Mouse (Mus musculus): ENCODE results near the gene Sugct. TPM values are rescaled to one million over a fixed set of nuclear protein-coding genes. Genes with fewer than 3 reads are reported as not detected.
"Not testable (repeated sequence)": the region's sequence is repeated elsewhere in the genome, so short reads cannot be mapped to it uniquely, and the experiment has no call there.

The Sugct gene
- polyA plus RNA-seq, 2 experiments: 2.4 to 3.6 TPM

- no peaks in the 10 kb centered on the region for H3K4me1 ChIP-seq (ENCODE audit: control insufficient read depth, insufficient read depth, low read length)
- no peak overlapping the region for H3K4me3 ChIP-seq (replicated peaks; ENCODE audit: low read length)
- no peak for DNase-seq (ENCODE audit: low spot score)
- no peaks in the 10 kb centered on the region for H3K9me3 ChIP-seq (ENCODE audit: control insufficient read depth, low read length)
- 88% methylated on average over 3 of the region's 3 CpGs for WGBS
- no peak overlapping the region for H3K4me2 ChIP-seq (replicated peaks; ENCODE audit: low read depth, low read length, severe bottlenecking)
- no peak for TF ChIP-seq POLR2A (IDR thresholded peaks at IDR 0.05; ENCODE audit: borderline replicate concordance, extremely low read depth, insufficient read depth, insufficient read length)
- H3K9ac ChIP-seq (ENCODE audit: low read depth, low read length, severe bottlenecking): no peak overlapping the region
- no peaks in the 10 kb centered on the region for H3K27me3 ChIP-seq (ENCODE audit: control insufficient read depth, insufficient read depth, low read length)
- no peak for ATAC-seq (ENCODE audit: low FRiP score, low read depth)
- no peak overlapping the region for H3K27ac ChIP-seq (replicated peaks; ENCODE audit: low read depth, low read length)
- H3K36me3 ChIP-seq (ENCODE audit: control insufficient read depth, insufficient read depth, low read length): no peaks in the 10 kb centered on the region
Measured at GRCm38 (mm10) chr13:16838409-16838808, 856.9 kb downstream of the Sugct start.

- no peak overlapping the region for H3K27ac ChIP-seq (replicated peaks; ENCODE audit: low read depth, low read length)
- WGBS: 47% methylated on average over 2 of the region's 2 CpGs
- no peak overlapping the region for H3K4me3 ChIP-seq (replicated peaks; ENCODE audit: low read length)
- peaks cover 2% of the 10 kb centered on the region; the same call in 1 of the 2 replicates for H3K9me3 ChIP-seq (ENCODE audit: control insufficient read depth, low read length)
- TF ChIP-seq POLR2A (IDR thresholded peaks at IDR 0.05; ENCODE audit: borderline replicate concordance, extremely low read depth, insufficient read depth, insufficient read length): no peak
- no peaks in the 10 kb centered on the region for H3K4me1 ChIP-seq (ENCODE audit: control insufficient read depth, insufficient read depth, low read length)
- no peak for DNase-seq (ENCODE audit: low spot score)
- H3K36me3 ChIP-seq (ENCODE audit: control insufficient read depth, insufficient read depth, low read length): no peaks in the 10 kb centered on the region
- ATAC-seq (ENCODE audit: low FRiP score, low read depth): no peak
- no peak overlapping the region for H3K4me2 ChIP-seq (replicated peaks; ENCODE audit: low read depth, low read length, severe bottlenecking)
- no peaks in the 10 kb centered on the region for H3K27me3 ChIP-seq (ENCODE audit: control insufficient read depth, insufficient read depth, low read length)
- no peak overlapping the region for H3K9ac ChIP-seq (ENCODE audit: low read depth, low read length, severe bottlenecking)
Measured at GRCm38 (mm10) chr13:16835111-16835510, 860.2 kb downstream of the Sugct start.

- H3K27me3 ChIP-seq (ENCODE audit: control insufficient read depth, insufficient read depth, low read length): no peaks in the 10 kb centered on the region
- no peak overlapping the region for H3K4me2 ChIP-seq (replicated peaks; ENCODE audit: low read depth, low read length, severe bottlenecking)
- DNase-seq (ENCODE audit: low spot score) (no peak), ATAC-seq (ENCODE audit: low FRiP score, low read depth) (no peak)
- no peak overlapping the region for H3K4me3 ChIP-seq (replicated peaks; ENCODE audit: low read length)
- H3K36me3 ChIP-seq (ENCODE audit: control insufficient read depth, insufficient read depth, low read length): no peaks in the 10 kb centered on the region
- H3K27ac ChIP-seq (replicated peaks; ENCODE audit: low read depth, low read length): no peak overlapping the region
- TF ChIP-seq POLR2A (IDR thresholded peaks at IDR 0.05; ENCODE audit: borderline replicate concordance, extremely low read depth, insufficient read depth, insufficient read length): no peak
- no peaks in the 10 kb centered on the region for H3K4me1 ChIP-seq (ENCODE audit: control insufficient read depth, insufficient read depth, low read length)
- peaks cover 6% of the 10 kb centered on the region; the same call in 1 of the 2 replicates for H3K9me3 ChIP-seq (ENCODE audit: control insufficient read depth, low read length)
- no peak overlapping the region for H3K9ac ChIP-seq (ENCODE audit: low read depth, low read length, severe bottlenecking)
Measured at GRCm38 (mm10) chr13:16833069-16833468, 862.3 kb downstream of the Sugct start.

- WGBS: 59% methylated on average over 8 of the region's 8 CpGs
- H3K4me2 ChIP-seq (replicated peaks; ENCODE audit: low read depth, low read length, severe bottlenecking): no peak overlapping the region
- DNase-seq (ENCODE audit: low spot score): no peak
- no peak overlapping the region for H3K9ac ChIP-seq (ENCODE audit: low read depth, low read length, severe bottlenecking)
- H3K27ac ChIP-seq (replicated peaks; ENCODE audit: low read depth, low read length): no peak overlapping the region
- no peak for TF ChIP-seq POLR2A (IDR thresholded peaks at IDR 0.05; ENCODE audit: borderline replicate concordance, extremely low read depth, insufficient read depth, insufficient read length)
- no peaks in the 10 kb centered on the region for H3K27me3 ChIP-seq (ENCODE audit: control insufficient read depth, insufficient read depth, low read length)
- ATAC-seq (ENCODE audit: low FRiP score, low read depth): no peak
- H3K36me3 ChIP-seq (ENCODE audit: control insufficient read depth, insufficient read depth, low read length): no peaks in the 10 kb centered on the region
- H3K4me1 ChIP-seq (ENCODE audit: control insufficient read depth, insufficient read depth, low read length): no peaks in the 10 kb centered on the region
- H3K9me3 ChIP-seq (ENCODE audit: control insufficient read depth, low read length): peaks cover 6% of the 10 kb centered on the region; the same call in 1 of the 2 replicates
- H3K4me3 ChIP-seq (replicated peaks; ENCODE audit: low read length): no peak overlapping the region
Measured at GRCm38 (mm10) chr13:16831840-16832239, 863.5 kb downstream of the Sugct start.

- not testable (repeated sequence) for H3K27me3 ChIP-seq (ENCODE audit: control insufficient read depth, insufficient read depth, low read length); H3K9me3 ChIP-seq (ENCODE audit: control insufficient read depth, low read length); H3K36me3 ChIP-seq (ENCODE audit: control insufficient read depth, insufficient read depth, low read length); H3K9ac ChIP-seq (ENCODE audit: low read depth, low read length, severe bottlenecking); H3K4me1 ChIP-seq (ENCODE audit: control insufficient read depth, insufficient read depth, low read length); H3K4me3 ChIP-seq (replicated peaks; ENCODE audit: low read length); H3K4me2 ChIP-seq (replicated peaks; ENCODE audit: low read depth, low read length, severe bottlenecking); H3K27ac ChIP-seq (replicated peaks; ENCODE audit: low read depth, low read length); ATAC-seq (ENCODE audit: low FRiP score, low read depth); DNase-seq (ENCODE audit: low spot score)
- 66% methylated on average over 6 of the region's 6 CpGs for WGBS
Measured at GRCm38 (mm10) chr13:16830291-16830690, 865.1 kb downstream of the Sugct start.

- DNase-seq (ENCODE audit: low spot score): peak; percentile 56
- 35% methylated on average over 2 of the region's 2 CpGs for WGBS
Measured at GRCm38 (mm10) chr13:16829589-16829988, 865.8 kb downstream of the Sugct start.

More at GRCm38 (mm10) chr13:16829589-16829988, 865.8 kb downstream of the Sugct start:
- TF ChIP-seq POLR2A (IDR thresholded peaks at IDR 0.05; ENCODE audit: borderline replicate concordance, extremely low read depth, insufficient read depth, insufficient read length): no peak
- Histone ChIP-seq H3K4me3 (replicated peaks; ENCODE audit: low read length) (no peak overlapping the region), H3K9me3 (ENCODE audit: control insufficient read depth, low read length) (peaks cover 6% of the 10 kb centered on the region; the same call in 1 of the 2 replicates), H3K27ac (replicated peaks; ENCODE audit: low read depth, low read length) (no peak overlapping the region), H3K9ac (ENCODE audit: low read depth, low read length, severe bottlenecking) (no peak overlapping the region), H3K4me1 (ENCODE audit: control insufficient read depth, insufficient read depth, low read length) (0 out of 2 replicates have a peak, but pooled peaks cover 5% of the 10 kb centered on the region), H3K27me3 (ENCODE audit: control insufficient read depth, insufficient read depth, low read length) (no peaks in the 10 kb centered on the region), H3K4me2 (replicated peaks; ENCODE audit: low read depth, low read length, severe bottlenecking) (no peak overlapping the region), H3K36me3 (ENCODE audit: control insufficient read depth, insufficient read depth, low read length) (no peaks in the 10 kb centered on the region)
- ATAC-seq (ENCODE audit: low FRiP score, low read depth): no peak
